Mouse (Mus musculus): ENCODE measurements around the gene Prkcg.
A peak's percentile ranks its signal among the peaks of the same experiment; 100 is the strongest.
"Not testable (repeated sequence)": the region's sequence is repeated elsewhere in the genome, so short reads cannot be mapped to it uniquely, and the experiment has no call there.

Gene Prkcg

GRCm38 (mm10) chr7:3291197-3291596 lies 2.2 kb downstream of the Prkcg start:
- DNase-seq (ENCODE audit: low spot score), result peak; percentile 21

GRCm38 (mm10) chr7:3291764-3292163 lies 2.8 kb downstream of the Prkcg start:
- no peak for DNase-seq (ENCODE audit: low spot score)

GRCm38 (mm10) chr7:3292271-3292670 lies 3.3 kb downstream of the Prkcg start:
- not testable (repeated sequence) for DNase-seq (ENCODE audit: low spot score)

GRCm38 (mm10) chr7:3292791-3293190 lies 3.8 kb downstream of the Prkcg start:
- DNase-seq (ENCODE audit: low spot score), result peak; percentile 83

- DNase-seq (ENCODE audit: low spot score), result no peak
These were observed 5.8 kb downstream of the Prkcg start for GRCm38 (mm10) chr7:3294794-3295193.

GRCm38 (mm10) chr7:3295321-3296110 lies 6.5 kb downstream of the Prkcg start:
- DNase-seq (ENCODE audit: low spot score), result no peak

- DNase-seq (ENCODE audit: low spot score), result no peak
These were observed 7.7 kb downstream of the Prkcg start for GRCm38 (mm10) chr7:3296711-3297110.

GRCm38 (mm10) chr7:3299941-3300617 lies 11.1 kb downstream of the Prkcg start:
- DNase-seq (ENCODE audit: low spot score), result no peak

GRCm38 (mm10) chr7:3300891-3301627 lies 12.1 kb downstream of the Prkcg start:
- no peak for DNase-seq (ENCODE audit: low spot score)

- peak; percentile 14 for DNase-seq (ENCODE audit: low spot score)
These were observed 12.9 kb downstream of the Prkcg start for GRCm38 (mm10) chr7:3301628-3302555.

GRCm38 (mm10) chr7:3302556-3303275 lies 13.7 kb downstream of the Prkcg start:
- DNase-seq (ENCODE audit: low spot score), result no peak

GRCm38 (mm10) chr7:3303276-3303781 lies 14.3 kb downstream of the Prkcg start:
- peak; percentile 21 for DNase-seq (ENCODE audit: low spot score)

GRCm38 (mm10) chr7:3303789-3304188 lies 14.8 kb downstream of the Prkcg start:
- no peak for DNase-seq (ENCODE audit: low spot score)

- DNase-seq (ENCODE audit: low spot score), result no peak
These were observed 15.3 kb downstream of the Prkcg start for GRCm38 (mm10) chr7:3304298-3304697.

- no peak for DNase-seq (ENCODE audit: low spot score)
These were observed 17.4 kb downstream of the Prkcg start for GRCm38 (mm10) chr7:3306400-3306799.

GRCm38 (mm10) chr7:3308646-3309045 lies 19.7 kb downstream of the Prkcg start:
- DNase-seq (ENCODE audit: low spot score), result no peak

- no peak for DNase-seq (ENCODE audit: low spot score)
These were observed 21.3 kb downstream of the Prkcg start for GRCm38 (mm10) chr7:3310233-3310632.

- no peak for DNase-seq (ENCODE audit: low spot score)
These were observed 24.6 kb downstream of the Prkcg start for GRCm38 (mm10) chr7:3313571-3313970.

GRCm38 (mm10) chr7:3314121-3314520 lies 25.1 kb downstream of the Prkcg start:
- DNase-seq (ENCODE audit: low spot score), result no peak

GRCm38 (mm10) chr7:3317704-3318103 lies 28.7 kb downstream of the Prkcg start:
- DNase-seq (ENCODE audit: low spot score), result no peak

GRCm38 (mm10) chr7:3320856-3321255 lies 31.9 kb downstream of the Prkcg start:
- no peak for DNase-seq (ENCODE audit: low spot score)

Measured in urinary bladder, postnatal 25 days (tissue).